Mouse (Mus musculus): ENCODE data around the gene Mycs.

Mycs gene

DNA sequence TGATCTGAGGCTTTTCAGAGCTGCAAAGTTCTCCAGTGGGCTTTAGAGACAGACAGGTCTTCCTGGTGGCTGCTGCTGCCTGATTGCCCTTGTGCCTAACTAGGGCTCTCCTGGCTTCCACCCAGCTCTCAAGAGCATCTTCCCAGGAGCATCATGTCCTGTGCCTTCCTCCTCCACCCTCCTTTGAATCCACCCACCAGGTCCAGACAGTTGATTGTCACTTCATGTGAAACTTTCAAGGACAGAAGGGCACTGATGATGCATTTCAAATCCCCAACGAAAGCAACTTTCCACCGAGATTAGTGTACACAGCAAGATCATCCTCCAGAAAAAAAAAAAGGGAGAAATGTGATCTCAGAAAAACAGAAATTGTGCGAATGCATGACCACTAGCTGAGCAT, at the start of gene Mycs:
TSS of gene Mycs (minus strand) at position 101 of the 400 bp plus-strand sequence.
- no peak for DNase-seq (ENCODE audit: low spot score in 2 of 2)

DNA sequence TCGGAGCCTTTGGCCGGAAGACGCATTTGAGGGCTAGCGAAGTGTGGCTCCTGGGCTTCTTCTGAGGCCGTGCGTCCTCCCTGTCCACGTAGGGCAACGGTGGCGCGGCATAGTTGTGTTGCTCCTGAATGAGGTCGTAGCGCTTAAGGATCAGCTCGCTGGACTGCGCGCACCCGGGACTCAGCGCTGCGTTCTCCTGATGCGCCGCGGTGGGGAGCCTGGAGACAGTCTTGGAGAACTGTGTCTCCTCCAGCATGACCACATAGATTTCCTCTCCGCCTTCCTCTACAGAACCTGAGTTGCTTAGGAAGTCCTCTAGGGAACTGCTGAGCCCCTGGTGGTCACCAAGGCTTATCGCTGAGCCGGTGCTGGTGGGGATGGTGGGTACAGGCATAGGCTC, 1.0 kb downstream of the Mycs start:
- DNase-seq (ENCODE audit: low spot score in 2 of 2) = no peak

All from thymus, postnatal 10 days (tissue).